Mouse (Mus musculus) hindbrain, embryonic 14.5 days (tissue): ENCODE data around the gene Fbxo3. TPM values are rescaled to one million over a fixed set of nuclear protein-coding genes. Genes with fewer than 3 reads are reported as not detected.
"Not testable (repeated sequence)": the region's sequence is repeated elsewhere in the genome, so short reads cannot be mapped to it uniquely, and the experiment has no call there.

ENCODE experiments used
- ATAC-seq: fragments of 200-750 bp; cut with Nextera tagmentation; 2 replicates; pipeline ENCODE4 v1.8.0; 2017; ENCODE audit warnings: moderate number of reproducible peaks, mild to moderate bottlenecking, moderate TSS enrichment, moderate library complexity; ENCODE audit not compliant: low FRiP score
- DNase-seq: peaks from one replicate; pipeline ENCODE4 v3.0.0-alpha.2; 2015; ENCODE audit warnings: low spot score
- H3K27ac ChIP-seq: fragments of 300-500 bp; sonication (generic); 2 replicates; pipeline ENCODE4 v1.5.1; 2014; ENCODE audit warnings: mild to moderate bottlenecking, moderate library complexity
- H3K27me3 ChIP-seq: fragments of 300-500 bp; sonication (generic); 2 replicates; pipeline ENCODE4 v1.6.1; 2014; ENCODE audit warnings: mild to moderate bottlenecking, low read length, mixed read lengths; ENCODE audit not compliant: control insufficient read depth, insufficient read depth
- H3K36me3 ChIP-seq: fragments of 300-500 bp; sonication (generic); replicated peaks from 2 replicates; pipeline ENCODE4 v1.6.1; 2014; ENCODE audit not compliant: control insufficient read depth, insufficient read depth
- H3K4me1 ChIP-seq: fragments of 300-500 bp; sonication (generic); replicated peaks from 2 replicates; pipeline ENCODE4 v1.6.1; 2014; ENCODE audit warnings: antibody characterized with exemption, low read length, mixed read lengths; ENCODE audit not compliant: control insufficient read depth, insufficient read depth
- H3K4me2 ChIP-seq: fragments of 300-500 bp; sonication (generic); replicated peaks from 2 replicates; pipeline ENCODE4 v1.6.1; 2014; ENCODE audit warnings: mild to moderate bottlenecking, moderate library complexity
- H3K4me3 ChIP-seq: fragments of 300-500 bp; sonication (generic); replicated peaks from 2 replicates; pipeline ENCODE4 v1.5.1; 2014; ENCODE audit warnings: mild to moderate bottlenecking, low read length
- H3K9ac ChIP-seq: fragments of 300-500 bp; sonication (generic); 2 replicates; pipeline ENCODE4 v1.6.1; 2014
- H3K9me3 ChIP-seq: fragments of 300-500 bp; sonication (generic); 2 replicates; pipeline ENCODE4 v1.6.1; 2016; ENCODE audit warnings: low read length; ENCODE audit not compliant: control insufficient read depth
- WGBS: fragments of 180-500 bp; shearing (Covaris S2); extraction: QIAGEN DNeasy Blood & Tissue Kit; methylation state at CpG from one replicate; pipeline ENCODE4 v1.1.7; 2014; 5-methylcytosine and 5-hydroxymethylcytosine counted together
- polyA plus RNA-seq: library from polyadenylated mRNA; unstranded; fragments of >200 nt; fragmentation: Nextera tagmentation; extraction: Ambion mirVana; gene quantifications from 2 replicates; pipeline ENCODE4 v1.2.1, GENCODE M21; 2014

Fbxo3 gene
- polyA plus RNA-seq, result 68.3 and 76.8 TPM in 2 replicates

GRCm38 (mm10) chr2:104027458-104028138, at the start of gene Fbxo3:
Fbxo3 (plus strand) TSS chr2:104027721.
- Histone ChIP-seq H3K27ac (peak within 1 kb of the TSS; percentile 53; the same call in 1 of the 2 replicates), H3K4me2 (peak within 1 kb of the TSS; percentile 80), H3K27me3 (no peaks in the 10 kb centered on the region), H3K4me1 (peaks cover 26% of the 10 kb centered on the region), H3K36me3 (peaks cover 16% of the 10 kb centered on the region), H3K4me3 (peak within 1 kb of the TSS; percentile 88), H3K9ac (peak within 1 kb of the TSS; percentile 93), H3K9me3 (no peaks in the 10 kb centered on the region)
- ATAC-seq (peak; percentile 96), DNase-seq (peak; percentile 64)
- under 1% methylated on average over 43 of the region's 44 CpGs for WGBS

GRCm38 (mm10) chr2:103982250-103982649, 45.3 kb upstream of the Fbxo3 start:
- Histone ChIP-seq H3K4me2 (no peak overlapping the region), H3K27me3 (no peaks in the 10 kb centered on the region), H3K4me3 (no peak overlapping the region), H3K4me1 (peaks cover 12% of the 10 kb centered on the region), H3K36me3 (no peaks in the 10 kb centered on the region; the same call in 1 of the 2 replicates), H3K9me3 (no peaks in the 10 kb centered on the region), H3K9ac (no peak overlapping the region), H3K27ac (no peak overlapping the region)
- 11% methylated on average over 5 of the region's 5 CpGs for WGBS
- peak; percentile 89 for DNase-seq
- peak; percentile 74; the same call in 1 of the 2 replicates for ATAC-seq

- no peaks in the 10 kb centered on the region for H3K9me3 ChIP-seq
- ATAC-seq (no peak), DNase-seq (no peak)
- peaks cover 3% of the 10 kb centered on the region for H3K4me1 ChIP-seq
- no peak overlapping the region for H3K4me3 ChIP-seq
- H3K27ac ChIP-seq, result no peak overlapping the region
- H3K36me3 ChIP-seq, result no peaks in the 10 kb centered on the region; the same call in 1 of the 2 replicates
- WGBS, result 86% methylated on average over 10 of the region's 10 CpGs
- no peaks in the 10 kb centered on the region for H3K27me3 ChIP-seq
- H3K9ac ChIP-seq, result no peak overlapping the region
- no peak overlapping the region for H3K4me2 ChIP-seq
These were observed 44.4 kb upstream of the Fbxo3 start for GRCm38 (mm10) chr2:103983146-103983545.

GRCm38 (mm10) chr2:103987595-103987994, 39.9 kb upstream of the Fbxo3 start:
- WGBS, result 68% methylated on average over 5 of the region's 8 CpGs

GRCm38 (mm10) chr2:103989724-103990123, 37.8 kb upstream of the Fbxo3 start:
- Histone ChIP-seq H3K9ac (no peak overlapping the region), H3K4me3 (no peak overlapping the region), H3K36me3 (no peaks in the 10 kb centered on the region), H3K9me3 (no peaks in the 10 kb centered on the region), H3K27ac (no peak overlapping the region), H3K4me1 (peaks cover 5% of the 10 kb centered on the region; the same call in 1 of the 2 replicates), H3K27me3 (no peaks in the 10 kb centered on the region), H3K4me2 (no peak overlapping the region)
- WGBS, result 92% methylated on average over 6 of the region's 6 CpGs
- no peak for DNase-seq
- no peak for ATAC-seq

More at GRCm38 (mm10) chr2:103987595-103987994, 39.9 kb upstream of the Fbxo3 start:
- H3K4me3 ChIP-seq, H3K27me3 ChIP-seq, DNase-seq, H3K36me3 ChIP-seq, H3K4me1 ChIP-seq, H3K4me2 ChIP-seq, H3K27ac ChIP-seq, H3K9ac ChIP-seq, ATAC-seq, H3K9me3 ChIP-seq: not testable (repeated sequence)

- H3K9me3 ChIP-seq, result no peaks in the 10 kb centered on the region
- no peak overlapping the region for H3K9ac ChIP-seq
- DNase-seq (no peak), ATAC-seq (no peak)
- no peak overlapping the region for H3K4me3 ChIP-seq
- no peak overlapping the region for H3K27ac ChIP-seq
- peaks cover 5% of the 10 kb centered on the region; the same call in 1 of the 2 replicates for H3K4me1 ChIP-seq
- no peaks in the 10 kb centered on the region for H3K27me3 ChIP-seq
- H3K4me2 ChIP-seq, result no peak overlapping the region
- H3K36me3 ChIP-seq, result no peaks in the 10 kb centered on the region
These were observed 36.2 kb upstream of the Fbxo3 start for GRCm38 (mm10) chr2:103991303-103991702.

GRCm38 (mm10) chr2:103992162-103992561, 35.4 kb upstream of the Fbxo3 start:
- Histone ChIP-seq H3K9ac (peak overlapping the region; percentile 34), H3K4me2 (peak overlapping the region; percentile 37), H3K9me3 (no peaks in the 10 kb centered on the region), H3K36me3 (no peaks in the 10 kb centered on the region), H3K27me3 (no peaks in the 10 kb centered on the region), H3K4me1 (peaks cover 5% of the 10 kb centered on the region; the same call in 1 of the 2 replicates), H3K27ac (peak overlapping the region; percentile 74), H3K4me3 (no peak overlapping the region)
- DNase-seq (no peak), ATAC-seq (no peak)
- WGBS, result 52% methylated on average over 9 of the region's 9 CpGs

- ATAC-seq, result no peak
- WGBS, result 17% methylated on average over 17 of the region's 17 CpGs
- peak overlapping the region; percentile 74 for H3K27ac ChIP-seq
- H3K4me3 ChIP-seq, result no peak overlapping the region
- peak overlapping the region; percentile 37 for H3K4me2 ChIP-seq
- H3K36me3 ChIP-seq, result no peaks in the 10 kb centered on the region
- peaks cover 5% of the 10 kb centered on the region; the same call in 1 of the 2 replicates for H3K4me1 ChIP-seq
- no peaks in the 10 kb centered on the region for H3K27me3 ChIP-seq
- DNase-seq, result no peak
- no peaks in the 10 kb centered on the region for H3K9me3 ChIP-seq
- H3K9ac ChIP-seq, result peak overlapping the region; percentile 34
These were observed 34.7 kb upstream of the Fbxo3 start for GRCm38 (mm10) chr2:103992618-103993332.

- no peak overlapping the region for H3K9ac ChIP-seq
- H3K4me1 ChIP-seq, result no peaks in the 10 kb centered on the region
- no peaks in the 10 kb centered on the region for H3K9me3 ChIP-seq
- WGBS, result 21% methylated on average over 2 of the region's 2 CpGs
- no peak overlapping the region for H3K4me3 ChIP-seq
- H3K27me3 ChIP-seq, result no peaks in the 10 kb centered on the region
- no peak overlapping the region for H3K27ac ChIP-seq
- DNase-seq (peak; percentile 56), ATAC-seq (0 out of 2 replicates have a peak, but pooled peaks have one; percentile 31)
- H3K4me2 ChIP-seq, result no peak overlapping the region
- H3K36me3 ChIP-seq, result no peaks in the 10 kb centered on the region
These were observed 26.4 kb upstream of the Fbxo3 start for GRCm38 (mm10) chr2:104001076-104001475.
